Mouse (Mus musculus) CH12.LX (cell line): ENCODE data around the gene Atp10a. TPM values are rescaled to one million over a fixed set of nuclear protein-coding genes. Genes with fewer than 3 reads are reported as not detected.

Experiments
- DNase-seq: peaks from one replicate; pipeline ENCODE4 v3.0.0-alpha.2; 2013; ENCODE audit errors: extremely low read depth
- H3K27ac ChIP-seq: 2 replicates; pipeline ENCODE4 v1.5.1; 2012; ENCODE audit warnings: low read depth, mild to moderate bottlenecking, control low read depth, moderate library complexity; ENCODE audit not compliant: insufficient read depth
- H3K27me3 ChIP-seq: replicated peaks from 2 replicates; pipeline ENCODE3; 2012; ENCODE audit warnings: inconsistent platforms
- H3K36me3 ChIP-seq, 2 experiments: replicated peaks in 1 of 2; 2 replicates each; pipeline versions ENCODE3 to v1.6.1; 2012; ENCODE audit warnings: inconsistent platforms in 1 of 2, low read length in 1 of 2, mild to moderate bottlenecking in 1 of 2, mixed read lengths in 1 of 2, moderate library complexity in 1 of 2; ENCODE audit not compliant: control insufficient read depth in 1 of 2, insufficient read depth in 1 of 2
- H3K4me1 ChIP-seq, 2 experiments: 2 replicates each; pipeline ENCODE4 v1.6.1; 2012; ENCODE audit warnings: inconsistent platforms in 1 of 2, moderate library complexity in 1 of 2; ENCODE audit not compliant: insufficient read depth in 2 of 2, control insufficient read depth in 1 of 2
- H3K4me2 ChIP-seq: 2 replicates; pipeline ENCODE4 v1.6.1; 2012; ENCODE audit warnings: low read depth, mild to moderate bottlenecking, control low read depth; ENCODE audit not compliant: poor library complexity, insufficient read depth, severe bottlenecking
- H3K4me3 ChIP-seq, 3 experiments: fragments of 150-350 bp in 1 of 3; sonication (generic) in 1 of 3; replicated peaks in 1 of 3; 2 replicates each; pipeline versions ENCODE3 to v1.5.1; 2011 to 2012; ENCODE audit warnings: low read depth in 2 of 3, low read length in 2 of 3, mild to moderate bottlenecking in 2 of 3, moderate library complexity in 2 of 3, control low read depth in 1 of 3, improper control_type of control experiment in 1 of 3, inconsistent platforms in 1 of 3, mixed read lengths in 1 of 3; ENCODE audit not compliant: poor library complexity in 1 of 3
- H3K79me2 ChIP-seq: replicated peaks from 2 replicates; pipeline ENCODE4 v1.6.1; 2012; ENCODE audit warnings: mild to moderate bottlenecking, moderate library complexity; ENCODE audit not compliant: control insufficient read depth, poor library complexity, insufficient read depth, severe bottlenecking; ENCODE audit errors: extremely low read depth
- H3K9ac ChIP-seq: 2 replicates; pipeline ENCODE4 v1.6.1; 2012; ENCODE audit warnings: low read depth, mild to moderate bottlenecking, control low read depth, moderate library complexity; ENCODE audit not compliant: insufficient read depth
- H3K9me3 ChIP-seq: replicated peaks from 2 replicates; pipeline ENCODE3; 2012; ENCODE audit warnings: low read length, inconsistent platforms, mixed read lengths
- E2F4 ChIP-seq: IDR thresholded peaks from 2 replicates; pipeline ENCODE4 v1.6.1; 2011; ENCODE audit warnings: low read depth, low read length, improper control_type of control experiment; ENCODE audit not compliant: insufficient replicate concordance
- EP300 ChIP-seq: IDR thresholded peaks from 2 replicates; pipeline ENCODE4 v1.6.1; 2011; ENCODE audit warnings: low read length, improper control_type of control experiment
- ETS1 ChIP-seq: conservative IDR thresholded peaks from 2 replicates; pipeline ENCODE4 v1.6.1; 2012; ENCODE audit warnings: low read depth, mild to moderate bottlenecking, inconsistent platforms, low read length, improper control_type of control experiment, moderate library complexity
- KAT2A ChIP-seq: IDR thresholded peaks from 2 replicates; pipeline ENCODE4 v1.6.1; 2012; ENCODE audit warnings: low read length, improper control_type of control experiment, inconsistent platforms; ENCODE audit not compliant: insufficient replicate concordance
- MAX ChIP-seq: IDR thresholded peaks from 2 replicates; pipeline ENCODE4 v1.6.1; 2011; ENCODE audit warnings: low read length, improper control_type of control experiment
- MEF2A ChIP-seq: IDR thresholded peaks from 2 replicates; pipeline ENCODE4 v1.6.1; 2014; ENCODE audit warnings: low read depth, mild to moderate bottlenecking, inconsistent platforms, low read length, improper control_type of control experiment, borderline replicate concordance
- MYC ChIP-seq: IDR thresholded peaks from 2 replicates; pipeline ENCODE4 v1.6.1; 2011; ENCODE audit warnings: low read depth, mild to moderate bottlenecking, improper control_type of control experiment, low read length
- NELFE ChIP-seq: IDR thresholded peaks from 2 replicates; pipeline ENCODE4 v1.6.1; 2011; ENCODE audit warnings: low read depth, low read length, improper control_type of control experiment
- RCOR1 ChIP-seq: conservative IDR thresholded peaks from 2 replicates; pipeline ENCODE4 v1.6.1; 2012; ENCODE audit warnings: low read depth, mild to moderate bottlenecking, inconsistent platforms, low read length, improper control_type of control experiment
- SIN3A ChIP-seq: IDR thresholded peaks from 2 replicates; pipeline ENCODE4 v1.6.1; 2012; ENCODE audit warnings: low read length, improper control_type of control experiment, inconsistent platforms
- TCF12 ChIP-seq: IDR thresholded peaks from 2 replicates; pipeline ENCODE4 v1.6.1; 2014; ENCODE audit warnings: low read depth, mild to moderate bottlenecking, inconsistent platforms, low read length, improper control_type of control experiment
- UBTF ChIP-seq: IDR thresholded peaks from 2 replicates; pipeline ENCODE4 v1.6.1; 2012; ENCODE audit warnings: low read depth, mild to moderate bottlenecking, inconsistent platforms, low read length, improper control_type of control experiment, moderate library complexity
- USF2 ChIP-seq: conservative IDR thresholded peaks from 2 replicates; pipeline ENCODE4 v1.6.1; 2011; ENCODE audit warnings: low read depth, low read length, improper control_type of control experiment
- ZC3H11A ChIP-seq: IDR thresholded peaks from 2 replicates; pipeline ENCODE4 v1.6.1; 2012; ENCODE audit warnings: low read depth, mild to moderate bottlenecking, inconsistent platforms, low read length, improper control_type of control experiment
- ZMIZ1 ChIP-seq: IDR thresholded peaks from 2 replicates; pipeline ENCODE4 v1.6.1; 2012; ENCODE audit warnings: low read depth, mild to moderate bottlenecking, inconsistent platforms, low read length, improper control_type of control experiment
- dilution Hi-C: fragments of 300-500 bp; cut with MboI; formaldehyde crosslinking; loops from 2 replicates; pipeline ENCODE4 v1.14.3; 2020; ENCODE audit warnings: low sequenced_read_pairs; ENCODE audit not compliant: extremely low pct_unique_long_range_greater_than_20kb, extremely low pct_ligation_motif_present
- in situ Hi-C: fragments of 300-500 bp; cut with MboI; formaldehyde crosslinking; loops from 3 replicates; pipeline ENCODE4 v1.14.3; 2019; ENCODE audit warnings: low sequenced_read_pairs, low pct_ligation_motif_present, low pct_unique_long_range_greater_than_20kb, mixed read lengths
- polyA plus RNA-seq: library from polyadenylated mRNA; unstranded; fragments of >175 nt; gene quantifications from 2 replicates; pipeline ENCODE4 v1.2.1, GENCODE M21; 2012; ENCODE audit warnings: low read depth; ENCODE audit not compliant: insufficient read length
- total RNA-seq, 2 experiments: library from RNA; depleted of rRNA; stranded (reverse); fragments of 300-350 nt in 1 of 2; fragments of >200 nt in 1 of 2; gene quantifications; 2 replicates each; pipeline ENCODE4 v1.2.3; 2012 to 2014

Gene Atp10a
- total and polyA plus RNA-seq, 3 experiments, result not detected

- H3K4me1 ChIP-seq, result no peaks in the 10 kb centered on the region
- TF ChIP-seq E2F4 (no peak), MEF2A (no peak), MAX (no peak), RCOR1 (no peak), ETS1 (no peak), ZC3H11A (no peak), NELFE (no peak), ZMIZ1 (no peak), EP300 (no peak), SIN3A (no peak), UBTF (no peak), TCF12 (no peak)
- TF ChIP-seq, all 38 proteins: peak for 0
- no peak for DNase-seq
- H3K79me2 ChIP-seq, result no peaks in the 10 kb centered on the region
- H3K27ac ChIP-seq, result no peak overlapping the region
- peaks cover 50% of the 10 kb centered on the region for H3K9me3 ChIP-seq
- no peak overlapping the region for H3K9ac ChIP-seq
- H3K4me3 ChIP-seq, result no peak overlapping the region
- no peaks in the 10 kb centered on the region for H3K27me3 ChIP-seq
- no peak overlapping the region for H3K4me2 ChIP-seq
- in situ Hi-C loops, result no loop called here
- H3K36me3 ChIP-seq, result no peaks in the 10 kb centered on the region
- dilution Hi-C loops, result no loop called here
Observed at GRCm38 (mm10) chr7:58668617-58669016, 12.7 kb downstream of the Atp10a start.

DNA sequence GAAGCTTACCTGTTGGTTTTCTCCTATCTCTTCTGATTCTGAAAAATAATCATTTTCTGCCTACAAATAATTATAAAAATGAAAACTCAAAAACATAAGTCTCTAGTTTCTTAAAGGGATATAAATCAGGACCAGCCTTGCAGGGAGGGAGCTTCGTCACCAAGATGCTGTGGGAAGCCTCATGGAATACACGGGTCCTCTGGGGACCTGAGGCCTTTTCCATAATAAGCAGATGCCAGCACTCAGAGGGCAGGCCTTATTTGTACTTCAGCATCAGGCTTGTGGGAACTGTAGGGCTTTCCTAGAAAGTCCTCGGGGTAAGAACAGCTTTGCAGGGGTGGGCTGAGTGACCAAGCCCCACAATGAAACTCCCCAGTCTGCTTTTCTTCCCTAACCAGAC lies 20.1 kb downstream of the Atp10a start:
- TF ChIP-seq MYC, result no peak
- no peak for TF ChIP-seq KAT2A
- no peak for TF ChIP-seq USF2
- TF ChIP-seq, all 38 proteins: peak for 0
- no peak overlapping the region for H3K9ac ChIP-seq
- dilution Hi-C loops, result no loop called here
- no peak overlapping the region for H3K27ac ChIP-seq
- H3K9me3 ChIP-seq, result peaks cover 44% of the 10 kb centered on the region
- H3K4me3 ChIP-seq, result no peak overlapping the region
- H3K79me2 ChIP-seq, result no peaks in the 10 kb centered on the region
- no peaks in the 10 kb centered on the region for H3K27me3 ChIP-seq
- DNase-seq, result no peak
- H3K4me2 ChIP-seq, result no peak overlapping the region
- H3K36me3 ChIP-seq, result no peaks in the 10 kb centered on the region
- in situ Hi-C loops, result no loop called here
- no peaks in the 10 kb centered on the region for H3K4me1 ChIP-seq
